Comparison of ENCODE assay signal across 11 mouse cellular contexts in genomic region chr11:67077435-67077834, GRCm38 (mm10).
"Had no signal": no experiment of that assay in that cellular context is flagged by ENCODE, and none has a peak within 500 bp of the region (broad histone marks: within the 10 kb centered on the region; RNA-seq: fewer than 3 reads in every experiment).

No protein-coding gene starts in this region.

- H3K36me3 ChIP-seq: limb, embryonic 13.5 days; liver, embryonic 12.5 days; midbrain, embryonic 10.5 days; neural tube, embryonic 12.5 days had no signal

- DNase-seq: kidney, adult 18-20 months; kidney, postnatal 14 days; lung, embryonic 14.5 days; lung, postnatal 10 days; lung, postnatal 4 days; thymus, postnatal 4 days had no signal

- H3K4me1 ChIP-seq: limb, embryonic 13.5 days had no signal

- ATAC-seq: liver, embryonic 12.5 days had no signal

- H3K27ac ChIP-seq: limb, embryonic 13.5 days; liver, embryonic 12.5 days; midbrain, embryonic 10.5 days; neural tube, embryonic 12.5 days; stomach, postnatal 0 days had no signal

- H3K4me2 ChIP-seq: limb, embryonic 13.5 days; liver, embryonic 12.5 days; lung, embryonic 14.5 days; neural tube, embryonic 12.5 days had no signal

- H3K9me3 ChIP-seq: limb, embryonic 13.5 days; liver, embryonic 12.5 days; midbrain, embryonic 10.5 days; neural tube, embryonic 12.5 days had no signal

- H3K9ac ChIP-seq: limb, embryonic 13.5 days; liver, embryonic 12.5 days; lung, embryonic 14.5 days; neural tube, embryonic 12.5 days had no signal

- H3K27me3 ChIP-seq: neural tube, embryonic 12.5 days had no signal

- H3K4me3 ChIP-seq: limb, embryonic 13.5 days; liver, embryonic 12.5 days; midbrain, embryonic 10.5 days; neural tube, embryonic 12.5 days had no signal
